Mouse (Mus musculus) T-helper 17 cell (primary cell): Measurements from ENCODE around the gene Shisa4.

Experiments used
- in situ Hi-C, 2 experiments: fragments of 300-600 bp; cut with MboI, MseI; formaldehyde crosslinking; loops; 1 replicate in 1 of 2; 2 replicates in 1 of 2; pipeline ENCODE4 v1.15.1; 2025; ENCODE audit warnings: high pct_unique_total_duplicates in 2 of 2

Shisa4 gene

GRCm38 (mm10) chr1:135367005-135367404 is 8.0 kb downstream of the Shisa4 start:
- in situ Hi-C loops: loop anchor here (5.0 kb wide), 2 partner anchors 205 to 210 kb away; no protein-coding TSS in a partner anchor

GRCm38 (mm10) chr1:135366380-135366779 is 8.7 kb downstream of the Shisa4 start:
- in situ Hi-C loops: loop anchor here (5.0 kb wide), 2 partner anchors 204 to 209 kb away; no protein-coding TSS in a partner anchor

- in situ Hi-C loops: no loop called here
Observed at GRCm38 (mm10) chr1:135363446-135363845, 11.6 kb downstream of the Shisa4 start.

GRCm38 (mm10) chr1:135362115-135362514 is 12.9 kb downstream of the Shisa4 start:
- in situ Hi-C loops: no loop called here

GRCm38 (mm10) chr1:135361491-135361890 is 13.5 kb downstream of the Shisa4 start:
- in situ Hi-C loops: no loop called here

- in situ Hi-C loops: loop anchor here in 1 of 2 experiments (10.0 kb wide), 1 partner anchor 1374 kb away; no protein-coding TSS in a partner anchor
Observed at GRCm38 (mm10) chr1:135359071-135359470, 16.0 kb downstream of the Shisa4 start.

GRCm38 (mm10) chr1:135351953-135352352 is 23.1 kb downstream of the Shisa4 start:
- in situ Hi-C loops: loop anchor here in 1 of 2 experiments (10.0 kb wide), 1 partner anchor 1367 kb away; no protein-coding TSS in a partner anchor

- in situ Hi-C loops: no loop called here
Observed at GRCm38 (mm10) chr1:135347498-135348169, 27.4 kb downstream of the Shisa4 start.

- in situ Hi-C loops: no loop called here
Observed at GRCm38 (mm10) chr1:135346891-135347290, 28.1 kb downstream of the Shisa4 start.

GRCm38 (mm10) chr1:135344026-135344425 is 31.0 kb downstream of the Shisa4 start:
- in situ Hi-C loops: no loop called here

- in situ Hi-C loops: no loop called here
Observed at GRCm38 (mm10) chr1:135341947-135342346, 33.1 kb downstream of the Shisa4 start.

GRCm38 (mm10) chr1:135330578-135330977 is 44.5 kb downstream of the Shisa4 start:
- in situ Hi-C loops: loop anchor here in 1 of 2 experiments (10.0 kb wide), 1 partner anchor 1614 kb away; no protein-coding TSS in a partner anchor

GRCm38 (mm10) chr1:135328368-135328767 is 46.7 kb downstream of the Shisa4 start:
- in situ Hi-C loops: loop anchor here in 1 of 2 experiments (10.0 kb wide), 1 partner anchor 1444 kb away; no protein-coding TSS in a partner anchor

GRCm38 (mm10) chr1:135325934-135326333 is 49.1 kb downstream of the Shisa4 start:
- in situ Hi-C loops: loop anchor here in 1 of 2 experiments (10.0 kb wide), 1 partner anchor 1441 kb away; no protein-coding TSS in a partner anchor

- in situ Hi-C loops: loop anchor here in 1 of 2 experiments (10.0 kb wide), 1 partner anchor 1440 kb away; no protein-coding TSS in a partner anchor
Observed at GRCm38 (mm10) chr1:135324571-135324970, 50.5 kb downstream of the Shisa4 start, which contains the start of gene Lmod1. Gene Lmod1 (plus strand): TSS chr1:135324807.

GRCm38 (mm10) chr1:135323367-135323901 is 51.6 kb downstream of the Shisa4 start:
- in situ Hi-C loops: loop anchor here in 1 of 2 experiments (10.0 kb wide), 1 partner anchor 1439 kb away; no protein-coding TSS in a partner anchor
